Mouse (Mus musculus): ENCODE measurements around the gene Manf. TPM values are rescaled to one million over a fixed set of nuclear protein-coding genes. Genes with fewer than 3 reads are reported as not detected.

Gene Manf
- polyA plus RNA-seq, 1 experiment from 2014 or later = 211 TPM

- WGBS = 59% methylated on average over 3 of the region's 3 CpGs
- no peak overlapping the region for H3K4me3 ChIP-seq (ENCODE audit: low read depth, low read length)
Measured at GRCm38 (mm10) chr9:106908174-106908573, 16.4 kb upstream of the Manf start.

GRCm38 (mm10) chr9:106906597-106906996 lies 14.8 kb upstream of the Manf start:
- H3K9ac ChIP-seq (ENCODE audit: low read depth, low read length) = no peak overlapping the region

More at GRCm38 (mm10) chr9:106908174-106908573, 16.4 kb upstream of the Manf start:
- Histone ChIP-seq H3K9me3 (ENCODE audit: control insufficient read depth) (no peaks in the 10 kb centered on the region), H3K36me3 (ENCODE audit: control insufficient read depth, insufficient read depth) (no peaks in the 10 kb centered on the region), H3K9ac (ENCODE audit: low read depth, low read length) (no peak overlapping the region), H3K4me1 (replicated peaks; ENCODE audit: control insufficient read depth, insufficient read depth, low read length) (no peaks in the 10 kb centered on the region), H3K27me3 (replicated peaks; ENCODE audit: control insufficient read depth, insufficient read depth, low read length) (no peaks in the 10 kb centered on the region), H3K27ac (ENCODE audit: low read depth, low read length) (no peak overlapping the region), H3K4me2 (replicated peaks; ENCODE audit: low read depth) (no peak overlapping the region)
- TF ChIP-seq CTCF (IDR thresholded peaks at IDR 0.05; ENCODE audit: low read depth) = no peak
- no peak for ATAC-seq

GRCm38 (mm10) chr9:106903791-106904134 lies 12.0 kb upstream of the Manf start:
- Histone ChIP-seq H3K4me3 (ENCODE audit: low read depth, low read length) (no peak overlapping the region), H3K9me3 (ENCODE audit: control insufficient read depth) (no peaks in the 10 kb centered on the region), H3K36me3 (ENCODE audit: control insufficient read depth, insufficient read depth) (no peaks in the 10 kb centered on the region), H3K4me1 (replicated peaks; ENCODE audit: control insufficient read depth, insufficient read depth, low read length) (no peaks in the 10 kb centered on the region), H3K9ac (ENCODE audit: low read depth, low read length) (no peak overlapping the region), H3K27me3 (replicated peaks; ENCODE audit: control insufficient read depth, insufficient read depth, low read length) (no peaks in the 10 kb centered on the region), H3K4me2 (replicated peaks; ENCODE audit: low read depth) (no peak overlapping the region), H3K27ac (ENCODE audit: low read depth, low read length) (no peak overlapping the region)
- WGBS = 3% methylated on average over 1 of the region's 1 CpGs
- no peak for ATAC-seq
- TF ChIP-seq CTCF (IDR thresholded peaks at IDR 0.05; ENCODE audit: low read depth) = peak; percentile 85

More at GRCm38 (mm10) chr9:106906597-106906996, 14.8 kb upstream of the Manf start:
- H3K9me3 ChIP-seq (ENCODE audit: control insufficient read depth) = no peaks in the 10 kb centered on the region
- H3K27me3 ChIP-seq (replicated peaks; ENCODE audit: control insufficient read depth, insufficient read depth, low read length) = no peaks in the 10 kb centered on the region
- TF ChIP-seq CTCF (IDR thresholded peaks at IDR 0.05; ENCODE audit: low read depth) = no peak
- 89% methylated on average over 8 of the region's 8 CpGs for WGBS
- ATAC-seq = no peak
- no peaks in the 10 kb centered on the region for H3K36me3 ChIP-seq (ENCODE audit: control insufficient read depth, insufficient read depth)
- no peak overlapping the region for H3K4me3 ChIP-seq (ENCODE audit: low read depth, low read length)
- H3K4me1 ChIP-seq (replicated peaks; ENCODE audit: control insufficient read depth, insufficient read depth, low read length) = no peaks in the 10 kb centered on the region
- no peak overlapping the region for H3K4me2 ChIP-seq (replicated peaks; ENCODE audit: low read depth)
- H3K27ac ChIP-seq (ENCODE audit: low read depth, low read length) = no peak overlapping the region

DNA sequence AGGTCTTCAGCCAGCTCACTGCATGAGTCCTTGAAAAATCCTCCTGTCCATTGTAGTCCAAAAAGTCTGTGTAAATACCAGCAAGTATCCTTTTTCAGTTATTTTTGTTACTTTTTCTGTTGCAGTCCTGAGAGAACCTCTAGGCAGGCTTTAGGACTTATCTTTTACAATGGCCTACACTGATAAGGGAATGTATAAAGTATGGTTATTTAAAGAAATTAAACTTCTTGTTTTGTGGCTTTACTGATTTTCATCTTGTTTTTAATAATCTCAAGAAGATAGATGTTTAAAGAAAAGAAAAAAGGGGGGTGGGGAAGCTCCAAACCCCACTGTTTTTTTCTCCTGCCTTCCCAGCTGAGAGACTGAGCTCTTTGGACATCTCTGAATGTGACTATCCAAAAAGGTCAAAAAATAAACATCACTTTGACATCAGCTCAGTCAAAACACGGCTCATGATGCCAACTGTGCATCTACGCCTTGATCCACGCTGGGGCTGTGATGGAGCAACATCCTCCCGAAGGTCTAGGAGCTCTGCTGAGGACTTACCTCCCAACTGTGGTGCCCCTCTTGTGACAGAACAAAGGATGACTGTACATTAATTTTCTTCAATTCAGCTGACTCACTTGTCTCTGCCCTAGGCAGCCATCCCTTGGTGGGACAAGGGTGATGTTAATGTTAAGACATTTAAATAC lies 11.5 kb upstream of the Manf start:
- WGBS = 74% methylated on average over 4 of the region's 4 CpGs
- H3K36me3 ChIP-seq (ENCODE audit: control insufficient read depth, insufficient read depth) = no peaks in the 10 kb centered on the region
- TF ChIP-seq CTCF (IDR thresholded peaks at IDR 0.05; ENCODE audit: low read depth) = no peak
- H3K4me2 ChIP-seq (replicated peaks; ENCODE audit: low read depth) = no peak overlapping the region
- ATAC-seq = no peak
- no peak overlapping the region for H3K27ac ChIP-seq (ENCODE audit: low read depth, low read length)
- no peaks in the 10 kb centered on the region for H3K9me3 ChIP-seq (ENCODE audit: control insufficient read depth)
- H3K9ac ChIP-seq (ENCODE audit: low read depth, low read length) = no peak overlapping the region
- no peaks in the 10 kb centered on the region for H3K27me3 ChIP-seq (replicated peaks; ENCODE audit: control insufficient read depth, insufficient read depth, low read length)
- H3K4me3 ChIP-seq (ENCODE audit: low read depth, low read length) = no peak overlapping the region
- no peaks in the 10 kb centered on the region for H3K4me1 ChIP-seq (replicated peaks; ENCODE audit: control insufficient read depth, insufficient read depth, low read length)

DNA sequence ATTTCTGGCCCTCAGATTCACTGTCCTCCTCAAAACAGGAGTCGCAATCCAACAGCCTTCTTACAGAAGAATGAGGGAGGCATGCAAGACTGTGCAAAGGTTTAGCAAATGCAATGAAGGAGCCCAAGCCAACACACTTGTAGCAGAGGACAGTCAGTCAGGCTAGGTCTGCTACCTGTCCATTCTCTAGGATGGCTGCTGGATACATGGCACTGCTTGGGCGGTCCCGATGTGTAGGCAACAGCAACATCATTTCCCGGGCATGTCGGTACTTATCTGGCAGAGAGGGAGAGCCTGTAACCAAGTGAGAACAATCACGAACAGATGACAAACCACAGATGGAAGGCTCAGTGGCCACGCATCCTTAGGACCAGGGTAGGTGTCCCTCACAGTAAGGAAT lies 9.8 kb upstream of the Manf start:
- H3K4me3 ChIP-seq (ENCODE audit: low read depth, low read length) = no peak overlapping the region
- H3K4me1 ChIP-seq (replicated peaks; ENCODE audit: control insufficient read depth, insufficient read depth, low read length) = no peaks in the 10 kb centered on the region
- ATAC-seq = no peak
- no peak overlapping the region for H3K27ac ChIP-seq (ENCODE audit: low read depth, low read length)
- no peak for TF ChIP-seq CTCF (IDR thresholded peaks at IDR 0.05; ENCODE audit: low read depth)
- no peaks in the 10 kb centered on the region for H3K27me3 ChIP-seq (replicated peaks; ENCODE audit: control insufficient read depth, insufficient read depth, low read length)
- no peak overlapping the region for H3K9ac ChIP-seq (ENCODE audit: low read depth, low read length)
- no peaks in the 10 kb centered on the region for H3K36me3 ChIP-seq (ENCODE audit: control insufficient read depth, insufficient read depth)
- H3K4me2 ChIP-seq (replicated peaks; ENCODE audit: low read depth) = no peak overlapping the region
- H3K9me3 ChIP-seq (ENCODE audit: control insufficient read depth) = no peaks in the 10 kb centered on the region
- WGBS = 89% methylated on average over 7 of the region's 7 CpGs

- no peak for TF ChIP-seq CTCF (IDR thresholded peaks at IDR 0.05; ENCODE audit: low read depth)
- H3K27ac ChIP-seq (ENCODE audit: low read depth, low read length) = no peak overlapping the region
- no peak overlapping the region for H3K4me2 ChIP-seq (replicated peaks; ENCODE audit: low read depth)
- no peak for ATAC-seq
- H3K4me3 ChIP-seq (ENCODE audit: low read depth, low read length) = no peak overlapping the region
- WGBS = 64% methylated on average over 1 of the region's 1 CpGs
- H3K36me3 ChIP-seq (ENCODE audit: control insufficient read depth, insufficient read depth) = no peaks in the 10 kb centered on the region
- no peaks in the 10 kb centered on the region for H3K9me3 ChIP-seq (ENCODE audit: control insufficient read depth)
- H3K4me1 ChIP-seq (replicated peaks; ENCODE audit: control insufficient read depth, insufficient read depth, low read length) = no peaks in the 10 kb centered on the region
- no peaks in the 10 kb centered on the region for H3K27me3 ChIP-seq (replicated peaks; ENCODE audit: control insufficient read depth, insufficient read depth, low read length)
- no peak overlapping the region for H3K9ac ChIP-seq (ENCODE audit: low read depth, low read length)
Measured at GRCm38 (mm10) chr9:106898901-106899300, 7.1 kb upstream of the Manf start.
